Mouse (Mus musculus): ENCODE measurements around the gene Senp6. TPM values are rescaled to one million over a fixed set of nuclear protein-coding genes. Genes with fewer than 3 reads are reported as not detected.

The Senp6 gene
- polyA plus RNA-seq, 2 experiments: 14.6 to 15.2 TPM

- Histone ChIP-seq H3K36me3 (replicated peaks; ENCODE audit: control insufficient read depth, insufficient read depth, low read depth) (no peaks in the 10 kb centered on the region), H3K4me1 (replicated peaks; ENCODE audit: control insufficient read depth in 2 of 2, insufficient read depth in 2 of 2, low read length in 1 of 2) (no peaks in the 10 kb centered on the region), H3K9ac (replicated peaks) (no peak overlapping the region), H3K27me3 (ENCODE audit: control insufficient read depth, insufficient read depth, low read length) (no peaks in the 10 kb centered on the region), H3K4me3 (ENCODE audit: insufficient read depth in 1 of 2, low read depth in 2 of 2, low read length in 2 of 2) (no peak overlapping the region), H3K4me2 (ENCODE audit: low read depth) (no peak overlapping the region), H3K9me3 (ENCODE audit: control insufficient read depth, low read length) (no peaks in the 10 kb centered on the region), H3K27ac (no peak overlapping the region)
- no peak for ATAC-seq (ENCODE audit: insufficient read depth)
- TF ChIP-seq EP300 (IDR thresholded peaks at IDR 0.05; ENCODE audit: low read depth): no peak
- TF ChIP-seq CTCF (IDR thresholded peaks at IDR 0.05; ENCODE audit: low read depth): no peak
- DNase-seq (ENCODE audit: low read depth in 3 of 3, low spot score in 3 of 3): no peak
- WGBS (ENCODE audit: insufficient replicate concordance): 79% methylated on average over 8 of the region's 8 CpGs
Observed at GRCm38 (mm10) chr9:80186693-80187092, 120.0 kb downstream of the Senp6 start.

- Histone ChIP-seq H3K27me3 (ENCODE audit: control insufficient read depth, insufficient read depth, low read length) (no peaks in the 10 kb centered on the region), H3K4me3 (ENCODE audit: insufficient read depth in 1 of 2, low read depth in 2 of 2, low read length in 2 of 2) (no peak overlapping the region), H3K9me3 (ENCODE audit: control insufficient read depth, low read length) (no peaks in the 10 kb centered on the region), H3K4me1 (replicated peaks; ENCODE audit: control insufficient read depth in 2 of 2, insufficient read depth in 2 of 2, low read length in 1 of 2) (no peaks in the 10 kb centered on the region), H3K4me2 (ENCODE audit: low read depth) (no peak overlapping the region), H3K9ac (replicated peaks) (no peak overlapping the region), H3K36me3 (replicated peaks; ENCODE audit: control insufficient read depth, insufficient read depth, low read depth) (no peaks in the 10 kb centered on the region), H3K27ac (no peak overlapping the region)
- ATAC-seq (ENCODE audit: insufficient read depth) (no peak), DNase-seq (ENCODE audit: low read depth in 3 of 3, low spot score in 3 of 3) (no peak)
- WGBS (ENCODE audit: insufficient replicate concordance): 51% methylated on average over 5 of the region's 5 CpGs
- TF ChIP-seq CTCF (IDR thresholded peaks at IDR 0.05; ENCODE audit: low read depth) (no peak), EP300 (IDR thresholded peaks at IDR 0.05; ENCODE audit: low read depth) (no peak)
Observed at GRCm38 (mm10) chr9:80188324-80188893, 121.7 kb downstream of the Senp6 start.

DNA sequence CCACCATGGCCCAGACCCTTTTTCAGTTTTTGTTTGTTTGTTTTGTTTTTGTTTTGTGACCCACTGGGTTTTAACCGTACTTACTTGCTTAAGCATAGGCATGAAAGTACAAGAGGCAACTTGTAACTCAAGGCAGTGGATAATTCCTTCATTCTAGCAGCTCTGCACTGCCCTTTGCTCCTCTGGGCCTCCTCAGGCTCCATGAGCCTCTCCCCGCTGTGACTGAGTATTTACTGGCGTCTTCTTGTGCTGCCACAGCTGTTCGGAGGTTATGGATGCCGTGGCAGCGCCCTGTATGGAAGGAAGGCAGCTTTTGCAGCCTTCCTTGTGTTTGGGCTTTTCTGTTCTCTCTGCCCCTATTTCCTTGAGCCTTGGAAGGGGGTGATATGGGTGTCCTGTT, 124.5 kb downstream of the Senp6 start:
- DNase-seq (ENCODE audit: low read depth in 3 of 3, low spot score in 3 of 3): no peak
- Histone ChIP-seq H3K4me1 (replicated peaks; ENCODE audit: control insufficient read depth in 2 of 2, insufficient read depth in 2 of 2, low read length in 1 of 2) (no peaks in the 10 kb centered on the region), H3K36me3 (replicated peaks; ENCODE audit: control insufficient read depth, insufficient read depth, low read depth) (no peaks in the 10 kb centered on the region), H3K9me3 (ENCODE audit: control insufficient read depth, low read length) (no peaks in the 10 kb centered on the region), H3K4me3 (ENCODE audit: insufficient read depth in 1 of 2, low read depth in 2 of 2, low read length in 2 of 2) (no peak overlapping the region), H3K27ac (no peak overlapping the region), H3K4me2 (ENCODE audit: low read depth) (no peak overlapping the region), H3K27me3 (ENCODE audit: control insufficient read depth, insufficient read depth, low read length) (no peaks in the 10 kb centered on the region), H3K9ac (replicated peaks) (no peak overlapping the region)
- no peak for ATAC-seq (ENCODE audit: insufficient read depth)
- WGBS (ENCODE audit: insufficient replicate concordance): 63% methylated on average over 6 of the region's 6 CpGs
- TF ChIP-seq CTCF (IDR thresholded peaks at IDR 0.05; ENCODE audit: low read depth): no peak
- no peak for TF ChIP-seq EP300 (IDR thresholded peaks at IDR 0.05; ENCODE audit: low read depth)

- H3K4me2 ChIP-seq (ENCODE audit: low read depth): no peak overlapping the region
- H3K4me3 ChIP-seq (ENCODE audit: insufficient read depth in 1 of 2, low read depth in 2 of 2, low read length in 2 of 2): no peak overlapping the region
- TF ChIP-seq EP300 (IDR thresholded peaks at IDR 0.05; ENCODE audit: low read depth) (no peak), CTCF (IDR thresholded peaks at IDR 0.05; ENCODE audit: low read depth) (no peak)
- H3K27me3 ChIP-seq (ENCODE audit: control insufficient read depth, insufficient read depth, low read length): no peaks in the 10 kb centered on the region
- WGBS (ENCODE audit: insufficient replicate concordance): 71% methylated on average over 10 of the region's 10 CpGs
- H3K27ac ChIP-seq: no peak overlapping the region
- H3K36me3 ChIP-seq (replicated peaks; ENCODE audit: control insufficient read depth, insufficient read depth, low read depth): no peaks in the 10 kb centered on the region
- no peaks in the 10 kb centered on the region for H3K4me1 ChIP-seq (replicated peaks; ENCODE audit: control insufficient read depth in 2 of 2, insufficient read depth in 2 of 2, low read length in 1 of 2)
- ATAC-seq (ENCODE audit: insufficient read depth): no peak
- DNase-seq (ENCODE audit: low read depth in 3 of 3, low spot score in 3 of 3): no peak
- no peak overlapping the region for H3K9ac ChIP-seq (replicated peaks)
- no peaks in the 10 kb centered on the region for H3K9me3 ChIP-seq (ENCODE audit: control insufficient read depth, low read length)
Observed at GRCm38 (mm10) chr9:80192324-80192723, 125.6 kb downstream of the Senp6 start.

DNA sequence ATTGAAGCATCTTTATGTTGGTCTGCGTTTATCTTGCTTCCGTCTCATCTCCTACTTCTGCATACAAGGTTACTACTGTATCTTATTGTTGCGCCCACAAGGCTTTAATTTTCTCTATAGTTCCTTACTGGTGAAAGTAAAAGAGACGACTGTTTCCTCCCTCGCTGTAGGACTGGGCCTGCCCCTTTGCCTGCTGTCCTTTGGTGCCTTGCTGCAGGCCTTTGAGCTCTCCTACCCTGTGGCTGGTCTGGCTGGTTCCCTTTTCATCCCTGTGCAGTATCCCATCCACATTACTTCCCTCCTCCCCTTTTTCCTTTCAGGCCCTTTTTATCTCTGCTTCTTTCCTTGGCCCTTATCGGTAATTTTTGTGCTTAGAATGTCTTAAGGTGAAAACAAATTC, 127.7 kb downstream of the Senp6 start:
- H3K4me1 ChIP-seq (replicated peaks; ENCODE audit: control insufficient read depth in 2 of 2, insufficient read depth in 2 of 2, low read length in 1 of 2): no peaks in the 10 kb centered on the region
- WGBS (ENCODE audit: insufficient replicate concordance): 62% methylated on average over 6 of the region's 6 CpGs
- no peak for DNase-seq (ENCODE audit: low read depth in 3 of 3, low spot score in 3 of 3)
- no peak overlapping the region for H3K4me2 ChIP-seq (ENCODE audit: low read depth)
- H3K27me3 ChIP-seq (ENCODE audit: control insufficient read depth, insufficient read depth, low read length): no peaks in the 10 kb centered on the region
- ATAC-seq (ENCODE audit: insufficient read depth): no peak
- no peaks in the 10 kb centered on the region for H3K36me3 ChIP-seq (replicated peaks; ENCODE audit: control insufficient read depth, insufficient read depth, low read depth)
- no peak overlapping the region for H3K27ac ChIP-seq
- H3K9me3 ChIP-seq (ENCODE audit: control insufficient read depth, low read length): no peaks in the 10 kb centered on the region
- no peak overlapping the region for H3K4me3 ChIP-seq (ENCODE audit: insufficient read depth in 1 of 2, low read depth in 2 of 2, low read length in 2 of 2)
- no peak for TF ChIP-seq CTCF (IDR thresholded peaks at IDR 0.05; ENCODE audit: low read depth)
- TF ChIP-seq EP300 (IDR thresholded peaks at IDR 0.05; ENCODE audit: low read depth): no peak
- H3K9ac ChIP-seq (replicated peaks): no peak overlapping the region

Other genes starting within 250 kb of the Senp6 start
- 0.17 and 0.29 TPM in 2 replicates for gene Filip1, start 54.1 kb upstream of the Senp6 start, polyA plus RNA-seq (2012; rRNA removed)
- 0.37 and 0.66 TPM in 2 replicates for gene Filip1, start 54.1 kb upstream of the Senp6 start, polyA plus RNA-seq (2014; fragmentation: Nextera tagmentation; extraction: Ambion mirVana)
- gene Myo6, start 98.1 kb downstream of the Senp6 start, polyA plus RNA-seq (2012; rRNA removed): 2.0 and 2.3 TPM in 2 replicates
- 1.8 and 2.6 TPM in 2 replicates for gene Myo6, start 98.1 kb downstream of the Senp6 start, polyA plus RNA-seq (2014; fragmentation: Nextera tagmentation; extraction: Ambion mirVana)

Measured in liver, embryonic 14.5 days (tissue).